Mouse (Mus musculus): ENCODE data around the gene Coasy.
A peak's percentile ranks its signal among the peaks of the same experiment; 100 is the strongest.

Gene Coasy

DNA sequence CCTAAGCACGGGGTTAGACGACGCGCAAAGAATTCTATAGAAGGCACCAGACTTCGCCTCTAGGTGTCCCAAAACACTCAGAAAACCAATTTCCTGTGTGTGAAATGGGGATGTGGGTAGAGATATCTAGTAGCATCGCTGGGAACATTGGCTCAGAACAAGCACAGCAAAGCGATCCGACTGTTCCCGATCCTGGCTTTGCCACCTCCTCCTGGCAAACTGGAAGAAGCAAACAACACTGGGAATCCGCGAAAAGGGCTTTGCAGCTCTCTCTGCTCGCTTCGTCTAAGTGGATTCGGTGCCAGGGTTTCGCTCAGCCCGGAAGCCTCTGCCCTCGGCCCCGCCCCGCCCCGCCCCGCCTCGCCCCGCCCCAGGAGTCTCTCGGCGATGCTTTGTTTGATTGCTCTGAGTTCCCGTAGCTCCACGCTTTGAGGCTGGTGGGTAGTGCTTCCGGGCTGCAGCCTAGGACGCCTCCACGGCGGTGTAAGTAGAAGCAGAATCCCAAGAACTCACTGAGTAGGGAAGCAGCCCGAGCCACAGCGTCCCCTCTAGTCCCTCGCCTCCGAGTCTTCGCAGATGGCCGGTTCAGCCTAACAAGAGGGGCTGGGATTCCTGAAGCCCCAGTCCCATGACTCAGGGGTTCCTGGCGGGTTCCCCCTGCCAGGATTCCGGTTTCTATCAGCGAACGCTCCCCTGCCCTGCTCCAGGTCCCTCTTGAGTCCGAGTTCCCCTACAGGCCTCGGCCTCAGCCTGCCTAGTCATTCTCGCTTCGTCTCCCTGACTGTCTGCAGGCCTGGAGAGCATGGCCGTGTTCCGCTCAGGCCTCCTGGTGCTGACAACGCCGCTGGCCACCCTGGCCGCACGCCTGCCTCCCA is at the start of gene Coasy:
TSS of gene Coasy (plus strand) at position 358 of the 875 bp plus-strand sequence.
- DNase-seq (ENCODE audit: low spot score in 2 of 2): peak; percentile 84 to 85

DNA sequence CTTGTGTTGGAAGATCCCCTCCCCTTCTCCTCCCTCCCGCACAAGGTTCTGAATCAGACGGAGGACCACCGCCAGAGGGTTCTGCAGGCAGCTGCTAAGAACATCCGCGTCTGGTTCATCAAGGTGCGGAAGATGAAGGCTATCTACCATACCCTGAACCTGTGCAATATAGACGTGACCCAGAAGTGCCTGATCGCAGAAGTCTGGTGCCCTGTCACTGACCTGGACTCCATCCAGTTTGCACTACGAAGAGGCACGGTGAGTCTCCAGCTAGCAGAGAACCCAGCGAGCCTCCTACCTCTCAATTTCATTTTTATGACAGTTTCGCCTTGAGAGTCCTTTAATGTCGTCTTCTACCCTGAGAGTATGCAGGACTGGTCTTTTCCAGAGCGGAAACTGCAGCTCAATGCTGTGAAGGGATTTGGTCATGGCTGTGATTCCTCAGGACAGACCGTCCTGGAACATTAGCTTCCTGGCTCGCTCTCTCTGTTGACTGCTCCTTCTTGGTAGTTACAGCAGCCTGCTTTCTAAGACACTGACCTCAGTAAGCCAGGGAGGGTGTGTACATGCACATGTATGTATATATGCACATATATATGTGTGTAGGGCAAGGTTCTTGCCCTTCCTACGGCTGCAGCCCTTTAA is 48.4 kb upstream of the Coasy start:
- DNase-seq (ENCODE audit: low spot score in 2 of 2): no peak

DNA sequence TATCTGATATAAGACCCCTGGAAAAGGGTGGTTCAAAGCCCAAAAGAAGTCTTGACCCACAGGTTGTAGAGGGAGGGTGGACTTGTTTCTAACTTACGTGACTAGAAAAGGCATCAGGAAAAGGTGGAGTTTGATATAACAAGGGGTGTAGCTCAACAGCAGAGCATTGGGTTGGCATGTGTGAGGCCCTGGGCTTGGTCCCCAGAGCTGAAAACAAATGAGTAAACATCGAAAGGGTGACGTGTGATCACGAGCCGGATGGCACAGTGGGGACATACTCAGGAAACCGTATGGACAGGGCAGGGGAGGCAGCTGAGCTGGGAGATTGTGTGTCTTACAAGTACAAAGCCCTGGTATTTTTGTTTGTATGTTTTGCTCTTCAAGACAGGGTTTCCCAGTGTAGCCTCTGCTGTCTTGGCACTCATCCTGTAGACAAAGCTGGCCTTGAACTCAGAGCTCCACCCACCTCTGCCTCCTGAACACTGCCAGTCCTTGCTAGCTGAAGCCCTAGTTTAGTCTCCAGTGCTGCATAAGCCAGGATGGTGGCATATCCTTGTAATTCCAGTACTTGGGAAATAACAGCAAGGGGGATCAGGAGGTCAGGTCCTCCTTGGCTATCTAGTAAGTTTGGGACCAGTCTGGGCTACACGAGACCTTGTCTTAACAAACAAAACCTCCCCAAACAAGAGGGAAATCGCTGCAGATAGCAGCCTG is 47.6 kb upstream of the Coasy start:
- no peak for DNase-seq (ENCODE audit: low spot score in 2 of 2)

DNA sequence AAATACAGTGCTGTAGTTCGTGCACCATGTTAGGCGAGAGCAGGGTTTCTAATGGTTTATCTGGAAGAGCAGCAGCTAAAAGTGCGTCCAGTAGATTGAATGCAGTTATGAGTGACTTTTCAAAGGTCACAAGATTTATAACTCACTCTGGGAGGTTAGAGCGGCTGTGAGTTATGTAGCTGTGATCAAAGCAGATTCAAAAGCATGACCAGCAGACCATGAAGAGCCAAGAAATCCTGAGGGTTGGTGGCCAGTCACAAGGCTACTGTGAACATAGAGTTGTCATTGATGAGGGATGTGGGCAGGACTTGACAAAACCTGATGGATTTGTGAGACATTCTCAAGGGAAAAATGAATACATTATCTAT is 47.1 kb upstream of the Coasy start:
- DNase-seq (ENCODE audit: low spot score in 2 of 2): no peak

DNA sequence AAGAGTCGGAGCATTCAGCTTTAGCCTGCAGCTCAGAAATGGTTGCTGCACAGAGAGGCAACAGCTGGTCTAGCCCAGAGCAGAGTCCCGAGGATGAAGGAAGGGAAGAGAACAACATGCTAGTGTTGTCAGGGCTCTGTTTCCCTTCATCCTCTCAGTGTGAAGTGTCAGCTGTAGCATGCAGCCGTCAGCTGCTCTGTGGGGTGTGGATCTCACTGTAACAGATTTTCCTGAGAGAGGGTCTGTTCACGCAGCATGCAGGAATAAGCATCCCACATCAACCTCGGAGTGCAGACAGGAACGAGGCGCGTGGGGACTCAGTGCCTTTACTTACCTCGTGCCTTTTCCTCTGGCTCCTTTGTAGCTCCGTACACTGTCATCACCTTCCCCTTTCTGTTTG is 44.6 kb upstream of the Coasy start:
- DNase-seq (ENCODE audit: low spot score in 2 of 2): no peak

DNA sequence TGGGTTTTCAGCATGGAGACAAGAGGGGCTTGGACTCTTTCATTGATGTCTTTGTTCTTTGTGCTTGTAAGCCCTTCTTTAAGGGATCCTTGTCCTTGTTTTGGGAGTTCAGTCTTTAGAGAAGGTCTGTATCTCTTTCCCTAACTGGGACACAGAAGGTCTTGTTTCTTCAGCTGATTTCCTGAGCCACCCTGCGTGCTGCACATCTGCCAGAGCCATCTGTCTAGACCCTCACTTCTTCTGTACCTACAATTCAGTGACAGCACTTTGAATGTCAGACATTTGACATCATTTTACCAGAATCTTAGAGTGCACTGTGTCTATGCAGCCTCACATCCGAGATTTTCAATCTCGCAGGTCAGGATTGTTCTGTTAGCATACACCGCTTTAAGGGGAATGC is 36.5 kb upstream of the Coasy start:
- no peak for DNase-seq (ENCODE audit: low spot score in 2 of 2)

DNA sequence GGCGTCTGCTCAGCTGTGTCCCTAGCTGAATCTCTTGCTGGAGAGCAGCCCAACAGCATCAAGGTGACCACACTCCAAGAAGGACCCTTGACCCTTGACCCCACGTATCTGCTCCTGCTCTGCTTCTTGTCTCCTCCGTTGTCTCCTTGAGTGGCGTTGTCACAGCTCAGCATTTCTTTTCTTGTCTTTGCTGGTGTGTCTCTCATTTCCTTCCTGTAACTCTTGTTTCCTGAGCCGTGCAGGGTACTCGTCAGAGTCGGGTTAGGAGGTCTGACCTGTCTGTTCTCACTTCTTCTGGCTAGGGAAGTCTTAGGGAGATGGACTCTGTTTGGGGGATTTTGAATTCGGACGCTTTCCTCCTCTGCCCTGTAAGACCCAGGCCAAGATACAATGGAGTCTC is 35.9 kb upstream of the Coasy start:
- DNase-seq (ENCODE audit: low spot score in 2 of 2): no peak

DNA sequence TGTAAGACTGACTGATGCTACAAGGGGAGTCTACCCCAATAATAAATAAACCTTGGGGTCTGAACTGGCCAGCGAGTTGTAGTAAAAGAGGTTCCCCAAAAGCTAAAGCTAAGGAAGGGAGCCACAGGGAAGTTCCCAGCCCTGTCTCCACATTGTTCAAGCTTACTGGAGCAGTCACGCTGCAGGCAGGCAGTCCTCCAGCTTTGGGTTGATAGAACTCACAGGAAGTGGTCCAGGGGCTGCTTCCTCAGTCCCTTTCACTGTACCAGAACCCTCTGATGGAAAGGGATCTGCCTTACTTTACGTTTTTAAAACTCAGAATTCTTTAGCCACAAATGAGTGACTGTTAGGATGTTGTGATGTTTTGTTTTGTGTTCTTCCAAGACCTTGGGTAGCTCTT is 34.9 kb upstream of the Coasy start:
- DNase-seq (ENCODE audit: low spot score in 2 of 2): no peak

DNA sequence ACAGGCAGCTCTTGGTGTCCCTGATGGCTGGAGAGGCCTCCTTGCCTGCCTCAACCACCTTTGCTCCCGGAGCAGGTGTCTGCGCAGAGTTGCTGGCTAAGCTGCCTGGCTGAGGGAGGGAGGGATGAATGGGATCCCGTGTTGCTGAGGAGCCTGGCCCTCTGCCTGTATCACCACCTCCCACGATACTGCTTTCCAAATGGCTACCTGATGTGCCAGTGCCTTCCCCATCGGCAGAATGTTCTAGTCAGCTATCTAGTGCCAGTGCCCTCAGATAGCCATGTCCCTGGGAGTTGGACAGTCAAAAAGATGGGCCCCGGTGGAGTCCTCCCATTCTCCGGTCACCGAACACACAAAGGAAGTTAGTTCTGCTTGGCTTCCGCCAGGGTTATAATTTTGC is 32.0 kb upstream of the Coasy start:
- no peak for DNase-seq (ENCODE audit: low spot score in 2 of 2)

DNA sequence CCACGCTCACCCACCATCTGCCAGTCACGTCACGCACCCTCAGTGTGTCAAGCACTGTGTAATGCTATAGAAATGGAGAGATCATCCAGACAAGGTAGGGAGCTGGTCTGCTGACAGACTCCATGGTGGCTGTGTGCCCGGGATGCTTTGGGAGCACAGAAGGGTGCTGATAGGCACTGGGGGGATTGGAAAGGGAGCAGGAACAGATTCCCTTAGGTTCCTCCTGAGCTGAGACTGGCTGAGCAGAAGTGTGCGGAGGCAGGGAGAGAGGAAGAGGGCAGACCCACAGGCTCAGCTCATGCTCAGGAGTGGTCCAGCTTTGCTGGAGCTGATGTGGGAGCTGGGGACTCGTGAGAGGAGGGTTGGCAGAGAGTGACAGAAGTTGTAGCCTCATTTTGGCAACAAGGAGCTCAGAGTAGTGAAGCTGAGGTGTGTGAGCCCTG is 31.3 kb upstream of the Coasy start:
- no peak for DNase-seq (ENCODE audit: low spot score in 2 of 2)

DNA sequence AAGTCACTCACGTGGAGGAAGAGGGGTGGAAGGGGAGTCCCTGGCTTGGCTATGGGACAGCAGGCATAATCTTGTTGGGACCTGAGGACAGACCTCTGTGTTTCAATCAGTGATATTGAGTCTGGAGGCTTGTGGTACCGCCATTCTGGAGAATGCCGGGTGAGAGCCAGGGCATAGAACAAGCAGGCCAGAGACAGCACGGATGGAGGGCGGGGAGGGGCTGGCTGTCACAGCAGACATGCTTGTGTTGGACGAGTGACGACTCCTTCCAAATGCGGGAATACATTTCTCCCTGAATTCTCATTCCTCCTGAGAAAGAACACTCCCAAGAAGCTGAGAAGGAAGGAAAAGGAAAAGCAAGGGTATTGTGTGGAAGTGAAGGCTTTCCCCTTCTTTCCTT is 30.7 kb upstream of the Coasy start:
- no peak for DNase-seq (ENCODE audit: low spot score in 2 of 2)

DNA sequence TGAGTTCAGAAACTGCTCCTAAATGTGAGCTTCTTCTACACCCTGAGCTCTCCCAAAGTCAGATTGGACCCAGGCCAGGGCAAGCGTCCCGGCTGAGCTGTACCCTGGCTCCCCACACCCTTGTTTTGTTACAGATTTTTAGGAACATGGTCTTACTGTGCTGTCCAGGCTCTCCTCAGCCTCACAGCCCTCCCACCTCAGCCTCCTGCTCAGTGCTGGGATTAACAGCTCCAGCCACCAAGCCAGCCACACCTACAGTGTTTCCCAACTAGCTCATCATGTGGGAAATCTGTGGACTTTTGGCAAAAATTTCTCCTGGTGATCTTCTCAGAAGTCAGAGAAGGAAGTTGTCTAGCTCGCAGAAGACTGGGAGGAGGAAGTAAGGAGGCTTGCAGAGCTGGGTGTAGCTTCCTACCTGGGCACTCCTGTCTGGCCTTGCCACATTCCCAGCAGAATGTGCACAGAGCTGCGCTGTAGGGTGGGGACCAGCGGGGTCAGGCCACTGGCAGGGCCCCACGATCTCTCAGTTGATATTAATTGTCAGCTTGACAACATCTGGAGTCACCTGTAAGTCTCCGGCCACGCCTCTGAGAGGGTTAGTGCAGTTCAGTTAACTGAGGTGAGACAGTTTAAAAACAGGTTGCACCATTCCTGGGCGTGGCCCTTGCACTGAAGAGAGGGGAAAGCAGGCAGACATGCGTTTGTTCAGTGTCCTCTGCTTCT is 29.5 kb upstream of the Coasy start:
- no peak for DNase-seq (ENCODE audit: low spot score in 2 of 2)

DNA sequence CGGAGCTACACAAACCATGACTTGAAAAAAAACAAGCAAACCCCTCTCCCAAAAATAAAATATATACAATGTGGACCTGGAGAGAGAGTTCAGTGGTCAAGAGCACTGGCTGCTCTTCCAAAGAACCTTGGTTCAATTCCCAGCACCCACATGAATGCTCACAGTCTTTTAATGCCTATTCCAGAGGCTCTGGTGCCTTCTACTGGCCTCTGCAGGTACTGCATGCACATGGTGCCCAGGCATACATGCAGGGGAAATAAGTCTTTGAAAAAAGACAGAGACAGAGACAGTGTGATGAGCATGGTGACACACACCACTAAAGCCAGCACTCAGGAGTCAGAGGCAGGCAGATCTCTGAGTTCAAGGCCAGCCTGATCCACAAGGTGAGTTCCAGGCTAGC is 28.4 kb upstream of the Coasy start:
- DNase-seq (ENCODE audit: low spot score in 2 of 2): no peak

DNA sequence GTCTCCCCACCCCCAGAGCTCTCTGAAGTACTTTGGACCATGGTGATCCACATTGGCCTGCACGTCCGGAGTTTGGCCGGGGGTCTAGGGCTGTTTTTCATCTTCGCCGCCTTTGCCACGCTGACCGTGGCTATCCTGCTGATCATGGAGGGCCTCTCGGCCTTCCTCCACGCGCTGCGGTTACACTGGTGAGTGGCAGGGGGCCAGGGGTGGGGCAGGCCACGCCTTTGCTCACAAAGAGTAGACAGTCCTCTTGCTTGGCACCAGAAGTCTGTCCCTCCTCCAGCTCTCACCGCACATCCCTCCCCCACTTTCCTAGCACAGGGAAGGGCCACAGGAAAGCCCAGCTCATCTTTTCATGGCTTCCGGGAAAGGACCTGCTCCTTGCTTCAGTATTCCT is 26.9 kb upstream of the Coasy start:
- DNase-seq (ENCODE audit: low spot score in 2 of 2): no peak

DNA sequence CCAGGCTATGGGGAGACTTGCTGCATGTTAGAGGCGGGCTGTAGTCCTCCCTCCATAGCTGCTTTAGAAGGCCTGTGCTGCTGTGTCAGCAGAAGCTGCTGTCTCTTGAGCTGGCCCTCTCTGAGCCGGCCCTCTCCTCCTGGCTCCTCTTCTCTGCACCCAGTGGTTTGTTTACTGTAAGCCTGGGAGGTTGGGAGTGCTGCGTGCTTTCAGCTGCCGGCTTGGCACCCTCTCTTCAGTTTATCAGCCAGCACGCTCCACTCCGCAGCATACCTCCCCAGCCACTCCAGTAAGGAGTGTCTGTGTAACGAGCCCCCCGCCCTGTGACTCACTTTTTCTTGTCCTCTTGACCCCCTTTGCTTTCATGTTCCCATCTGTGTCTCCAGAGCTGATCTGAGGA is 25.5 kb upstream of the Coasy start:
- no peak for DNase-seq (ENCODE audit: low spot score in 2 of 2)

DNA sequence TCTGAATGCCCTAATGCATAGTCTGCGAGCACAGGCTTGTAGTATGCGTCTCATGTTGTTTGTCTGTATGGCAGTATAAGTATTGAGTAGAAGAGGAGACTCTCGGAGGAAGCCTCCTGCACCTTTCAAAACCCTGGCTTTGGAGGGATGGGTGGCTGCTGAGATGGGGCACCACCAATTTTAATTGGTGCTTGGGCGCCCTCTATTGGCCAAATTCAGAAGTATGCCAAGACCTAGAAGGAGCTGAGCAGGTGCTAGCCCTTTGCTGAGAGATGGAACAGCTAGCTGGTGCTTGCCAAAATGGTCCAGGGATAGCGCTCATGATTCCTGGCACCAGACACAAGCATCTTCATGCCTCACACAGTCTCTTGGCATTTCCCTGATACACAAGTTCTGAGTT is 24.5 kb upstream of the Coasy start:
- peak in 1 of 2 experiments; percentile 74 for DNase-seq (ENCODE audit: low spot score in 2 of 2)

DNA sequence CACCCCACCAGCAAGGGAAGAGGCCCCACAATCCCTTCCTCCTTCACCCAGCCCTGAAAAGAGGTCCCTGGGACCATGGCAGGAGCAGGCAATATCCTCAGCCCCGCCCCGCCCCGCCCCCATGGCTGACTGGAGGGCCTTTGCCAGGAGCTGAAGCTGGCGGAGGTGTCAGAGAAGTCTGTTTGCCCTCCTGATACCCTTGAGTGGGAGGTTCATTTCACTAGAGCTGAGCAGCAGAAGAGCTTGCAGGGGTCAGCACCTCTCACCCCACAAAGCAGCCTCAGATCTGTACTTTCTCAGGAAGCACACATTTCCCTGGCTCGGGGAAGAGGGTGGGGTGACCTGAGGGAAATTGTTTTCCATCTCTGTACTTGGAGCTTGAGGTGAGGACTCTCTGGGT is 23.6 kb upstream of the Coasy start:
- DNase-seq (ENCODE audit: low spot score in 2 of 2): no peak

DNA sequence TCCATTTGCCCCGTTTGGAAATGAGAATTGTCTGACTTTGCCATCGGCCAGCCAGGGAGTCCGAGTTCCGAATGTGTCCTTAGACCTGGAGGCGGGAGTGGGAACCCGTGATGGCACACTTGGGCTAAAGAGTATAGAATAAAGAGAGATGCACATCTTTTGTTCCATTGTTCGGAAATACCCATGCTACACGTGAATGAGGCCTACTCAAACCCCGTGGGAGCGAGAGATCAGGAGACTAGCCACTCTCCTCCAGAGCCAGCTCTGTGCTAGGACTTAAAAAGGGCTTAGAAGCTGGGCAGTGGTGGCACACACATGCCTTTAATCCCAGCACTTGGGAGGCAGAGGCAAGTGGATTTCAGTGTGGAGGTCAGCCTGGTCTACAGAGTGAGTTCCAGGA is 22.9 kb upstream of the Coasy start:
- no peak for DNase-seq (ENCODE audit: low spot score in 2 of 2)

DNA sequence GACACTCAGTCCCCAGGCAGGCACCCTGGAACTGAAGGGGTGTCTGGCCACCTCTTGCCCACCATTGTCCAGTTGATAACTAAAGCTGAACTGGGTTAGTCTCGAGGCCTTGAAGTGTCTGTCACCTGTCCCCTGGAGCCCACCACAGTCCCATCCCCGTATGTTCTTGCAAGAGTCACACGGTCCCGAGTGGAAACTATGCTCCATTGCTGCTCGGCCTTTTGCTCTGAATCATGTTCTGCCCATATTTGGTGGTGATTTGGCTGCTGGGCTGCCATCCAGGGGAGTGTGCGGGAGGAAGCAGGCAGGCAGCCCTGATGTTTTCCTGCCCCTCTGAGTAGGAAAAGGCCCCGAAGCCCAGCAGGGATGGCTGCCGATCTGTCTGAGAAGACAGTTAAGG is 22.2 kb upstream of the Coasy start:
- DNase-seq (ENCODE audit: low spot score in 2 of 2): no peak

DNA sequence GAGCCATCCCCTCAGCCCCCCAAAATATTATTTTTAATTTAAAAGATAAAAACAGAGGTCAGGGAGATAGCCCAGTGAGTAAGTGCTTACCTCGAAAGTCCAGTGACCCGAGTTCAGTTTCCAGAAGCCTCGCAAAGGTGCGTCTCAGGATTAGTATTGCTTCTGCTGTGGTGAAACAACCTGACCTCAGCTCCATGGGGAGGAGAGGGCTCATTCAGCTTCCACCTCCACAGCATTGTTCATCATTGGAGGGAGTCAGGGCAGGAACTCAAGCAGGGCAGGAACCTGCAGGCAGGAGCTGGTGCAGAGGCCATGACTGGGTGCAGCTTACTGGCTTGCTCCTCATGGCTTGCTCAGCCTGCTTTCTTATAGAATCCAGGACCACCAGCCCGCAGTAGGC is 21.3 kb upstream of the Coasy start:
- DNase-seq (ENCODE audit: low spot score in 2 of 2): no peak

DNA sequence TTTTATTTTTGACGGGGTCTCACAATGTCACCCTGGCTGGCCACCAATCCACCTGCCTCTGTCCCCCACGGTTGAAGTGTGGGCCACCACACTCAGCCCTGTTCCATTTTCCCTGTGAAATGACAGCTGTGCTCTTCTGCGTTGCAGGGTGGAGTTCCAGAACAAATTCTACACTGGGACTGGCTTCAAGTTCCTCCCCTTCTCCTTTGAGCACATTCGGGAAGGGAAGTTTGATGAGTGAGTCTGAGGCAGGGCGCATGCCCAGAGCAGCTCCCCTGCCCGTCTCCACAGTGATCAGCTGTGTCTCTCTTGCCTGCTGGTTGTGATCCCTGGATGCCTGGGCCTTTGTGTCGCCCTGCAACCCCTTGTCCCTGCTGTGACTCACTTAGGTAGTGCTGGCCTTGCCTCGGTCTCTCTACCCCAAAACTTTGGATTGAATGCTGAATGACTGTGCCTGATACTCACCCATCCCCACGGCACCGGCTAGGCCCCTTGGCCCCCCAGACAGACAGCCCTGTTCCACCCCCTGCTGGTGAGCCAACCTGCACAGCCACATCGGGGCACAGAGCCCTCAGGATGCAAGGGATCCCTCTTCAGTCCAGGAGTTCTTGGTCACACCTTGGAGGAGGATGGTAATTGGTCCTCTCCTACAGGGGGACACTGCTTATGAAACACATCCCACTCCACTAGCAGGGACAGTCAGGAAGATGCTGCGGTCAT is 20.0 kb upstream of the Coasy start:
- no peak for DNase-seq (ENCODE audit: low spot score in 2 of 2)

Data from frontal cortex, postnatal 10 days (tissue).